8 mouse cellular contexts compared by ENCODE assay signal in genomic region chr10:127514764-127515163, GRCm38 (mm10). TPM values are rescaled to one million over a fixed set of nuclear protein-coding genes. Genes with fewer than 3 reads are reported as not detected.
DNase-seq lines count a peak whose midpoint lies in the region; ATAC-seq and TF ChIP-seq lines count a peak whose summit lies in the region.

Gene Ndufa4l2 (plus strand): TSS chr10:127514967.

- H3K4me2 ChIP-seq in embryonic facial prominence, embryonic 12.5 days (replicated peaks), result peak within 1 kb of the TSS; percentile 89
- H3K4me2 ChIP-seq in heart, embryonic 15.5 days, result peak within 1 kb of the TSS; percentile 95
- peak within 1 kb of the TSS; percentile 94; the same call in 1 of the 2 replicates for H3K4me2 ChIP-seq in limb, embryonic 14.5 days (replicated peaks; ENCODE audit: low read depth, low read length, severe bottlenecking)

- no peak for ATAC-seq in embryonic facial prominence, embryonic 12.5 days (ENCODE audit: insufficient number of reproducible peaks, insufficient read depth, low FRiP score, low TSS enrichment)
- no peak for ATAC-seq in heart, embryonic 15.5 days (replicated peaks; ENCODE audit: insufficient number of reproducible peaks, insufficient read depth, low FRiP score, low read depth)
- ATAC-seq in limb, embryonic 14.5 days (ENCODE audit: low FRiP score, low read depth), result no peak
- ATAC-seq in monocyte, adult 5-6 weeks (replicated peaks; ENCODE audit: insufficient number of reproducible peaks, low FRiP score, low TSS enrichment, poor library complexity, severe bottlenecking), result no peak

- no peak within 1 kb of the TSS for H3K27ac ChIP-seq in cerebellum, adult 2 months (ENCODE audit: insufficient read depth, low read length)
- H3K27ac ChIP-seq in embryonic facial prominence, embryonic 12.5 days, result no peak within 1 kb of the TSS
- peak within 1 kb of the TSS; percentile 68 for H3K27ac ChIP-seq in heart, embryonic 15.5 days
- H3K27ac ChIP-seq in limb, embryonic 14.5 days (replicated peaks; ENCODE audit: low read depth, low read length), result no peak within 1 kb of the TSS
- no peak within 1 kb of the TSS for H3K27ac ChIP-seq in layer of hippocampus, adult 2 months

- H3K4me1 ChIP-seq in cerebellum, adult 2 months (ENCODE audit: control insufficient read depth, insufficient read depth, low read length), result peaks cover 24% of the 10 kb centered on the region
- H3K4me1 ChIP-seq in embryonic facial prominence, embryonic 12.5 days, result peaks cover 63% of the 10 kb centered on the region
- peaks cover 69% of the 10 kb centered on the region for H3K4me1 ChIP-seq in heart, embryonic 15.5 days (replicated peaks)
- H3K4me1 ChIP-seq in limb, embryonic 14.5 days (ENCODE audit: control insufficient read depth, insufficient read depth, low read length), result peaks cover 41% of the 10 kb centered on the region

- no peak within 1 kb of the TSS for H3K4me3 ChIP-seq in cerebellum, adult 2 months (replicated peaks; ENCODE audit: insufficient read depth, low read depth, low read length)
- H3K4me3 ChIP-seq in embryonic facial prominence, embryonic 12.5 days, result peak within 1 kb of the TSS; percentile 26
- peak within 1 kb of the TSS; percentile 57 for H3K4me3 ChIP-seq in heart, embryonic 15.5 days
- H3K4me3 ChIP-seq in limb, embryonic 14.5 days (replicated peaks; ENCODE audit: low read length), result peak within 1 kb of the TSS; percentile 46
- no peak within 1 kb of the TSS; the same call in 1 of the 2 replicates for H3K4me3 ChIP-seq in layer of hippocampus, adult 2 months

- DNase-seq in cerebellum, adult 2 months, result no peak
- no peak for DNase-seq in cerebellum, adult 9-11 months
- DNase-seq in limb, embryonic 14.5 days (ENCODE audit: low spot score), result no peak
- peak; percentile 54 for DNase-seq in retina, embryonic 14.5 days (ENCODE audit: low spot score)
- no peak for DNase-seq in layer of hippocampus, adult 2 months (ENCODE audit: low spot score in 2 of 2)

- no peaks in the 10 kb centered on the region for H3K27me3 ChIP-seq in cerebellum, adult 2 months (ENCODE audit: control insufficient read depth, insufficient read depth, low read length)
- H3K27me3 ChIP-seq in embryonic facial prominence, embryonic 12.5 days, result peaks cover 88% of the 10 kb centered on the region
- H3K27me3 ChIP-seq in heart, embryonic 15.5 days, result peaks cover 54% of the 10 kb centered on the region
- peaks cover 59% of the 10 kb centered on the region for H3K27me3 ChIP-seq in limb, embryonic 14.5 days (ENCODE audit: control insufficient read depth, insufficient read depth, low read length)

- H3K9me3 ChIP-seq in embryonic facial prominence, embryonic 12.5 days, result no peaks in the 10 kb centered on the region
- no peaks in the 10 kb centered on the region for H3K9me3 ChIP-seq in heart, embryonic 15.5 days (replicated peaks)
- H3K9me3 ChIP-seq in limb, embryonic 14.5 days (ENCODE audit: control insufficient read depth, low read length), result no peaks in the 10 kb centered on the region

- no peak for TF ChIP-seq CTCF in cerebellum, adult 2 months (IDR thresholded peaks at IDR 0.05; ENCODE audit: borderline replicate concordance, insufficient read depth, low read depth, low read length)
- no peak for TF ChIP-seq CTCF in layer of hippocampus, adult 2 months (conservative IDR thresholded peaks at IDR 0.05)

- no peak for TF ChIP-seq POLR2A in cerebellum, adult 2 months (IDR thresholded peaks at IDR 0.05; ENCODE audit: borderline replicate concordance, insufficient read depth, low read length)
- no peak for TF ChIP-seq POLR2A in limb, embryonic 14.5 days (IDR thresholded peaks at IDR 0.05; ENCODE audit: borderline replicate concordance, extremely low read depth, insufficient read depth, insufficient read length)

- H3K9ac ChIP-seq in embryonic facial prominence, embryonic 12.5 days, result no peak within 1 kb of the TSS
- no peak within 1 kb of the TSS for H3K9ac ChIP-seq in heart, embryonic 15.5 days
- H3K9ac ChIP-seq in limb, embryonic 14.5 days (ENCODE audit: low read depth, low read length, severe bottlenecking), result peak within 1 kb of the TSS; percentile 31; the same call in 1 of the 2 replicates

- WGBS in cerebellum, adult 2 months, result 51% methylated on average over 6 of the region's 6 CpGs
- WGBS in embryonic facial prominence, embryonic 12.5 days, result 7% methylated on average over 6 of the region's 6 CpGs
- 19% methylated on average over 6 of the region's 6 CpGs for WGBS in heart, embryonic 15.5 days
- WGBS in limb, embryonic 14.5 days, result 5% methylated on average over 6 of the region's 6 CpGs

- H3K36me3 ChIP-seq in embryonic facial prominence, embryonic 12.5 days, result peaks cover 21% of the 10 kb centered on the region
- peaks cover 17% of the 10 kb centered on the region for H3K36me3 ChIP-seq in heart, embryonic 15.5 days
- peaks cover 21% of the 10 kb centered on the region for H3K36me3 ChIP-seq in limb, embryonic 14.5 days (ENCODE audit: control insufficient read depth, insufficient read depth, low read length)

RNA-seq across cellular contexts. Expression of gene Ndufa4l2, which starts in this region (rescaled TPM):
- 10.4 and 11.5 TPM in 2 replicates for polyA plus RNA-seq in cerebellum, adult 2 months (2012; rRNA removed)
- polyA plus RNA-seq in embryonic facial prominence, embryonic 12.5 days (2016; fragmentation: Nextera tagmentation; extraction: Ambion mirVana), result 2.9 and 3.4 TPM in 2 replicates
- 49.7 and 53.6 TPM in 2 replicates for polyA plus RNA-seq in heart, embryonic 15.5 days (2015; fragmentation: Nextera tagmentation; extraction: Ambion mirVana)
- polyA plus RNA-seq in limb, embryonic 14.5 days (2012; rRNA removed), result 31.7 and 36.9 TPM in 2 replicates
- 44.5 and 62.9 TPM in 2 replicates for polyA plus RNA-seq in limb, embryonic 14.5 days (2014; fragmentation: Nextera tagmentation; extraction: Ambion mirVana)
- total RNA-seq in monocyte, adult 5-6 weeks (2017), result not detected in 3 replicates
- total RNA-seq in layer of hippocampus, adult 2 months (2021), result 1 to 10 TPM; 3.5 to 3.7 TPM

Comparison
In these comparisons a context has a peak if more than half of its experiments do, and no peak if none do; other contexts are left out.
1. H3K4me3 ChIP-seq: peak in embryonic facial prominence, embryonic 12.5 days (single experiment), heart, embryonic 15.5 days (single experiment) and limb, embryonic 14.5 days (single experiment); none in cerebellum, adult 2 months (single experiment) and layer of hippocampus, adult 2 months (single experiment).
2. Peak in every context shown above with its lines, with median percentiles within 50 percentile points of each other: H3K4me2 ChIP-seq.